Mouse (Mus musculus): ENCODE results near the gene Aen.

- TF ChIP-seq CTCF (IDR thresholded peaks at IDR 0.05; ENCODE audit: low read depth, low read length) (no peak), POLR2A (IDR thresholded peaks at IDR 0.05; ENCODE audit: borderline replicate concordance, low read depth, low read length) (no peak)
Measured at GRCm38 (mm10) chr7:78958499-78959073, 62.9 kb downstream of the Aen start.

Data from bone marrow macrophage, adult 2 months (primary cell).